Mouse (Mus musculus): ENCODE measurements around the gene She. TPM values are rescaled to one million over a fixed set of nuclear protein-coding genes. Genes with fewer than 3 reads are reported as not detected.
A peak's percentile ranks its signal among the peaks of the same experiment; 100 is the strongest.

Gene She
- total RNA-seq, 2 experiments from 2014 or later: 13.2 to 15.0 TPM

DNA sequence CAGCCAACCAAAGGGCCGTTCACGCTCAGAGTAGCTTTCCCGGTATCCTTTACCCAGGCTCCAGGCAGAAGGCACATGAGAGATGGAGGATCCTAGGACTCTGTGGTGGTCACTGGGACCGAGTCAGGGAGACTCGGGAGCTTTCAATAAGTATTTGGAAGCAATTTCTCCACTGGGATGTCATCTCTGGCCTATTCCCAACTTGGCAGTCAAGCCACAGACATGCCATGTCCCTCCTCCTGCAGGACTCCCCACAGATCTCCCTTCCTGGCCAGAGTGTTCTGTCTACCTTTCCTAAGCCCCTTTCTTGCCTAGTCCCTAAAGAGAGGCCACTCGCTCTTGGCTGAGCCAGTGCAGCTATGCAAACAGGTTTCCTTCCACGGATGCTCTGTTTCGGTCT is 46.0 kb downstream of the She start:
- DNase-seq: no peak
- intact Hi-C loops (cut with DNase I): no loop called here

DNA sequence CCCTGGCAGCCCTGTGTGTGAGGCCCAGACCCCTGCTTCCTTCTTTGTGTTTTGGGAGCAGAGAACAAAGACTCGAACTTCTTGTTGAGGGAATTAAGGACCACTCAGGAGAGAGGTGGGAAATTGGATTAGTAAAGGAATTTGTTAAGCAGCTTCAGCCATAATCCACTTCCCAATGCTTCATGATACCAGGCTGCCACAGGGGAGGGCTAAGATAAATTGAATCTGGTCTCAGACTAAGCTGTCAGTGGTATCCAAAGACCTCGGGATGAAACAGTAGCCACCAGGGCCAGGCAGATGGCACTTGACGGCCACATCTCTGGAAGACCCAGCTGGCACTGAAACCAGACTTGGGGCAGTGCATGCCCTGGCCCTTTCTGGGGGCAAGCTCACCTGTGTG is 47.3 kb downstream of the She start:
- intact Hi-C loops (cut with DNase I): no loop called here
- no peak for DNase-seq

DNA sequence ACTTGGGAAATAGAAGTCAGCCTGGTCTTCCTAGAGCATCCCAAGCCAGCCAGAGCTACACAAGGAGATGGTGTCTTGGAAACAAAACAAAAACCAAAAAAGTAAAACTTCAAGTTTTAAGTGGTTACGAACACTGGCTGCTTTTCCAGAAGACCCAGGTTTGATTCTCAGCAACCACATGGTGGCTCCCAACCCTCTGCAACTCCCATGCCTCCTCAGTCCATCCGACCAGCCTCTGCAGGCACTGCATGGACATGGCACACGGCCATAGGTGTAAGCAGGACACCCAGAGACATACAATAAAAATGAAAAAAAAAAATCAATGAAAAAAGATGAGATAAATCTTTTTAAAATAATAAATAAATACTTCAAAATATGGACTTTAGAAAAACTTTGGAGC is 48.2 kb downstream of the She start:
- intact Hi-C loops (cut with DNase I): no loop called here
- DNase-seq: no peak

DNA sequence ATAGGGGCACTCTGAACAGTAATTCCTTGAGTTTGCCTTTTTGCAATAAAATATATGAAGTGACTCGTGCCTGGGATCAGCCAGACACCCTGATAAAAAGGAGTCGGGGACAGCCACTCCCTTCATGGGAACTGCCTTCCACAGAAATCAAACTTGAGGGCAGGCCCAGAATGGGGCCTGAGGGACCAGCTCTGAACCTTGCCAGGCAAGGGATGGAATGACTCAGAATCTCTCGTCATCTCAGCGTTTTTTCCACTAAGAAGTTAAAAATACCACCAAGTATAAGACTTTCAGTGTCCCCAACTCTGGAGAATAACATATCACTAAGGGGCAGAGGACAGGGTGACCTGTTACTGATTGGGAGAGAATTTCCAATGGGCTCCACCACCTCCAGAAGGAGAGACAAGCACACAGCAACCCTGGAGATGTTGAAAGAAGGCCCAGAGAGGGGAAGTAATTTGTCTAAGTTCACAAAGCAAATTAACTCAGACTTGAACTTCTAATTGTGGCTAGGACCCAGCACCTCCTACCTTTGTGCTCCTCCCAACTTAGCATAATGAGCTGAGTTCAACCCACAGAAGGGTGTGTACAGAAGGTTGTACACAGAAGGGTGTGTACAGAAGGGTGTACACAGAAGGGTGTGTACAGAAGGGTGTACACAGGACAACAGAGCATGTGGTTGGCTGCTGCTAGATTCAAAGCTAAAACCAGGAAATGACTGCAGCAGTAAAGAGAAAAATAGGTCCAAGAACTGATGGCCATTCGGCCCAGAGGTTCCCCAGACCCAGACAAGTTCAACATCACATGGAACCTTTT is 49.1 kb downstream of the She start:
- no peak for DNase-seq
- intact Hi-C loops (cut with DNase I): no loop called here

DNA sequence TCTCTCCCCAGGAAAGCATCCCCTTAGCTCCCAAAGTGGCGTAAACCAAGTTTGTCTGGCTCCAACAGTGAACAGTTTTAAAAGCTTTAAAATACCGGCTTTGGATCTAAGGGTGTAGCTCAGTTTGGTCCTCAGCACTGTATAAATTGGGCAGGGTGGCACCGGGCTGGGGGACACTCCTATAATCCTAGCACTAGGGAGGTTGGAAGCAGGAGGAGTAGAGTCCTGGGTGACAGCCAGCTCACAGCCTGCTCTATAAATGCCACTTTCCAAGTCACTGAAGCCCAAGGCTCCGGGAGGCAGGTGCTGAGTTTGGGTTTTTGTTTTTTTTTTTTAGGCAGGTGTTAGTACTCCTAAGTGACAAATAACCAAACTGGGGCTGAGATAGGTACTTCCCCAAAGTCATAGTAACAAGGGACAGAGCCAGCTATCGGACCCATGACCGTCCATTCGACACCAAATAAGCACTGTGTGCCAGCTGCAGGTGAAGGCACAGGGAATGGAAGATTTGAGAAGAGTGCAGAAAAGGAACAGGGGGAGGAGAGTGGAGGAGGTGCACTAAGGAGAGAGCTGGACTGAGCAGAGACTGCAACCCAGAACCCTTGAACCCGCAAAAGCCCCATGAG is 51.5 kb downstream of the She start:
- DNase-seq: no peak
- intact Hi-C loops (cut with DNase I): no loop called here

DNA sequence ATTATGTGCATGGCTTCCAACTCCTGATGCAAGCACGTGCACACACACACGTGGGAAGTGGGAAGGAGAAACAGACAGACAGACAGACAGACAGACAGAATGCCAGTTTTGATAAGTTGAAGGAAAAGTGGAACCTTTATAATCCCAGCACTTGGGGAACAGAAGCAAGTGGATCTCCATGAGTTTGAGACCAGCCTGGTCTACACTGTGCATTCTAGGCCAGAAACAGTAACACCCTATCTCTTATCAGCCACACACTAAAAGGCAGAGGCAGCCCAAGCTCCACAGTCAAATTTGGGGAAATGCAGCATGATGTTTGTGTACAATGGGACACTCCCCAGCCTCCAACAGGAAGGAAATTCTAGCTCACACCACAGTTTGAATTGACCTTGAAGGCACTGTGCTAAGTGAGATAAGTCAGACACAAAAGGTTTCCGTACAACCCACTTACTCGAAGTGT is 52.4 kb downstream of the She start:
- intact Hi-C loops (cut with DNase I): no loop called here
- DNase-seq: no peak

DNA sequence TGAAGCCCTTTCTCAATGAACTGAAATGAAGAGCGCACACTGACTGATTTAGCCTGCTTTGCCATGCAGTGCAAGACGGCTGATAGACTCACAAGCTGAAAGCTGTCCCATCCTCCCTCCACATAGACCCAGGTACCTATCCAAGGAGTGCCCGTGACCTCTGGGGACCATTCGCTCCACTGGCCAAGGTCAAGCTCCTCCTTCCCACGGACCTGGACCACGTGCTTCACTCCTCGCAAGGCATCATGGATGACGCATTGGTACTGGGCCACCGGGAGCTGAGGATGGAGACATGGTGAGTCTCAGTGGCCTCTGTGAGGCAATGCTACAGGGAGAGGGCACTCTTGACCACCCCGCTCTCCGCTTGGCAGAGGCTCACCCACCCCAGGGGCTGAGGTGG is 54.6 kb downstream of the She start:
- DNase-seq: no peak
- intact Hi-C loops (cut with DNase I): no loop called here

DNA sequence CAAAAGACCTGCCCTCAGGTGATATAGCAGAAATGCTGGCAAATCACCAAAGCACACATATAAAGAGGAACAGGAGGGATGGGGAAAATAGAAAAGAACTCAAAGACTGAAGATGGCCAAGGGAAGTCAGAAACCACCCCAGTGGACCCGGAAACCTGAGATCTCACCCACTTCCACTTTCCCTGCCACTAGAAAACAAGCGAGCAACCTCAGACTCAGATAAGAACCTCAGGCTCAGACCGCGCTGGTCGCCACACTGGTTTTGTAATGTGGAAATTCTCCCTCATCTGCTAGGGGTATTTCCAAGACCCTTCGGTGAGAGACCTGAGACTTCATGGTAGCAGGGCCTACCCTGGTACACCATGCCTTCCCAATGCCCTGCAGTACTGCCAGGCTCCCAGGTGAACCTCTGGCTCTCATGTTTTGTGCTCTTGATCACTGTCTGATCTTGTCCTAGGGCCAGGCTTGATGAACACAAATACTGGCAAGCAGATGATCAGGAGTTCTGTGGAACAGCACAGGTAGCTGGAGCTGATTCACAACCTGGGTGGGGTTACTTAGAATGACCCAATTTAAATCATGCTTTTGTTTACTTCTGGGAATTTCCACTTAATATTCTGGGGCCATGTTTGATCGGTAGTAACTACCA is 56.5 kb downstream of the She start:
- DNase-seq: no peak

DNA sequence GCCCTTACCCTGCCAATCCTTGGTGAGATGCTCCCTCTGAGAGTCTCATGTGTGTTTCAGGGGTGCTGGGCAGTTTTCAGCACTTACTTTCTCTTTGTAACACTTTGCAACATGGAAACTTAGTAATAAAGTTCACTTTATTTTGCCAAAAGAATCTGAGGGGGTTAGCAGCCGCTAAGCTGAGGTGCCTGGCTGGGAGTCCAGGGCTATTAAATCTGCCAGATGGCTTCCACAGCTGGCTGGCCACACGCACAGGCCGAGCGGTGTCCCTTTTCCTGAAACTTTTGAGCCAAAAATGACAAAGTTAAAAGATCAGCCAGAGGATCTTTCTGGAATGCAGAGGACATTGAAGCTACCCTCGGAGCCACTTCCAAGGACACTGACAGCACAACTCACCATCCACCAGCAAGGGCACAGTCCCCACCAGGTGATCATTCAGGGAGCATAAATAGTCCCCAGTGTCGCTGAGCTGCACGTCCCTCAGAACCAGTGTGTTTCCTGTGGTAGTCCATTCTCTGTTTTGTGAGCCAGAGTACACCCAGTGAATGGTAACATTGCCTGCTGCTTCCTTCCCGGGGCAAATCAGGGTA is 58.8 kb downstream of the She start:
- intact Hi-C loops (cut with DNase I): no loop called here
- DNase-seq: no peak

More for the DNA sequence above, 56.5 kb downstream of the She start:
- intact Hi-C loops (cut with DNase I): no loop called here

DNA sequence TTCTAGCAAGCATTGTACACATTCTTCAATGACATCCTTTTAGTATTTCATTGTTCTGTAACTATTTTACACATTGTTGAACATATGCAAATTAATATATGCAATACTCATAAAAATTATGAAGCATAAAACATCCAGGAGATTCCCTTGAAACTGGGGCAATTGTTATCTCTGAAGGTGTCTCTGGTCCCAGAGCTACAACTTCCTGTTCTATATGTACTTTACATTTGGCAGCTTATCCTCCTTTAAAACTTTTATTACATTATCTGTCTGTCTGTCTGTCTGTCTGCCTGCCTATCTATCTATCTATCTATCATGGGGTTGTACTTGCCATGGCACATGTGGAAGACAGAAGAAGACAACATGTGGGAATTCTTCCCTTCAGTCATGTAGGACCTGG is 60.5 kb downstream of the She start:
- DNase-seq: no peak
- intact Hi-C loops (cut with DNase I): no loop called here

DNA sequence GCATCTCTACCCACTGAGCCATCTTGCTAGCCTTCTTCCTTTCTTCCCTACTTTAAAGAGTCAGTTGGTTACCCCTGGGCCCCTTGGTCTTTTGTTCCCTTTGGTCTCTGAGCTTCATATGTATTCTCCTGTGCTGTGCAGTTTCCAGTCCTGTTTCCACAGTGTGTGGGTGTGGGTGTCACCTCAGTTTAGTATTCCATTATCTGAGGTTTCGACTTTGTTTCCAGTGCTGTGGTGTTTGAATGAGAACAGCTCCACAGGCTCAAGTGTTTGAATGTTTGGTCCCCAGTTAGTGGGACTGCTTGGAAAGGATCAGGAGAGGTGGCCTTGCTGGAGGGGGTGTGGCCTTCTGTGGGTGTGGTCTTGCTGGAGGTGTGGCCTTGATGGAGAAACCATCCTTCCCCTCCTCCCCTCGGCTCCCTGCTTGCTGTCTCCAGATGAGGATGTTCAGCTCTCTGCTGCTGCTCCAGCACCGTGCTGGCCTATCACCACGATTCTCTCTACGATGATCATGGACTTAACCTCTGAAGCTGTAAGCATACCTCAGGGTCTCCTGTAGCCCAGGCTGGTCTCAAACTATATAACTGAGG is 61.4 kb downstream of the She start:
- no peak for DNase-seq
- intact Hi-C loops (cut with DNase I): no loop called here

DNA sequence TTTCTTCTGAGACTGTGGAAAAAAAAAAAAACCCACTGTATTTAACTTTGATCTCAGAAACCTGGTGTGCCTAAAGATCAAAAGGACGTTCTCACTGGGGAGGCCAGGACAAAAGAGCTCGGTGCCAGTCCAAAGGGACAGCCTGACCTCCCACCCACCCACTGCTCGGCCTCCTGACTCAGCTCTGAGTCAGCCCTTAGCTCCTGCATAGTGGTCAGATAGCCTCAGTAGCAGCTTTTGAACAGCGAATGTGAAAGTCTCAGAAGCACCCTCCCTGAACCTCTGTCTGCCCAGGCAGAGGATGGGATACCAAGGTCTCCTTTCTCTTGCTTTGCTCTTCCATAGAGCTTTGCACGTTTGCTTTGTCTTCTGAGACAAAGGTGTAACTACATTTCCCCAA is 65.4 kb downstream of the She start:
- intact Hi-C loops (cut with DNase I): no loop called here
- DNase-seq: no peak

DNA sequence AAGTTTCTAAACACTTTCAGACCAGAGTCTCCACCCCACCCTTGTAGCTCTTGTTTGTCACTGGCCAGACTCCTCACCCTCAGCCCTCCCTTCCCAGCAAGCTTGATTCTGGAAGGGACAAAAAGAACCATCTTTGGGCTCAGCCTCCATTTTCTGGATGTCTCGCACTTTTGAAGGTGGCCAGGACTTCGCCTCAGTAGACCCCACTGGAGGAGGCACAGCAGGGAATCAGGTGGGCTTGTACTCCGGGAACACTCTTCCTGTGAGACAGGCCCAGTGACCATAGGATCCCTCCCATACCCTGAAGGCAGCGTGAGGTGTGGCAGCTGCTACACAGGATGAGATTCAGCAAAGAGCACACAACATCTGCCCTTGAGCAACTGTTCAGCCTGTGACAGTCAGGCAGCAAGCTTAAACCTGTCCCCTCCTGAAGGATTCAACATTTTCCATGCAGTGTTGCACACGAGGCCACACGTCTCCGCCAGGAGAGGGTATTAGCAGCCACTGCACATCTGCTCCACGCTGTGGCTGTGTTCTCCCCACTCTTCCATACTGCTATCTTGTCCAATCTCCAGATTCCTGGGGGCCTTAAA is 66.1 kb downstream of the She start:
- intact Hi-C loops (cut with DNase I): no loop called here
- no peak for DNase-seq

DNA sequence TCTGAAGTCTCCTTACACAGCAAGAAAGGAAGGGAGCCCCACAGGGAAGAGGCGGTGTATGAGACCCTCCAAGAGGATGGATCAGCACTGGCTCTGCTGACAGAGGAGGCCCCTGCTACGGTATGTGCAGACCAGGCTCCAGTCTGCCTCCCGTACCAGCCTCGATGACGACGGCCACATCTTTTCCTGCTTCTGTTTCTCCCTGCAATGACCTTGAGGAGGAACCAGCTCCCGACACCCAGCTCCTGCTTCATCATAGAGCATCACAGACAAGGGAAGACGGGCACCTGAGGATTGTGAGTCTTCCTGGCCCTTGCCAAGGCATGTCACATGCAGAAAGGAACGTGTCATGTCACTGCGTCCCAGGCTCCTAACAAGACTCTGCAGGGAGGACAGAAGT is 66.8 kb downstream of the She start:
- intact Hi-C loops (cut with DNase I): no loop called here
- no peak for DNase-seq

DNA sequence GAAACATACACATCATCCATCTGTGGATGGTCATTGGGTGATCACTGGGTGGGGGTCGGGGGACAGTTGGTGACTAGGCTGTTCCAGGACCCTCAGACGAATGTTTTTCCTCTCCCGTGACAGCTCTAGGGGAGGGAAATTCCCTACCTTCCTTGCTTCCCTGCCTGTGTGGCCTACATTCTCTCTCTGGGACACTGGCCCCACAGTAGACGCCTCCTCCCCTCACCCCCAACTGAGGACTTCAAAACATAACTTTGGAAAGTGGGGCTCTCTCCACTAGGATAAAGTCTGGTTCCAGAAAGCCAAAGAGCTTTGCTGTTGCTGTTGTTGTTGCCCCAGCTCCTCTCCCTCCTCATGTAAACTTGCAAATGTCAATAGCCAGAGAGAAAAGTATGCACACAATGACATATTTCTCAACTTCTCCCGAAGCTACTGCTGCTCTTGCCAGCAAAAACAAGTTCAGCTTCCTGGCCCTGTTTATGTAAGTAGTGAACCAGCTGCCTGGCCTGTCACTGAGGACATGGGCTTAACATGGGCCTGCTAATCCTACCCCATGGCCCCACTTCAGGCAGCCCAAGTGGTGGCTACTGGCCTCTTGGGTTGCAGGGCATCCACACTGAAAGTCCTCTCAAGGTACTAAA is 67.8 kb downstream of the She start:
- DNase-seq: peak in 1 of 2 experiments; percentile 24
- intact Hi-C loops (cut with DNase I): no loop called here

DNA sequence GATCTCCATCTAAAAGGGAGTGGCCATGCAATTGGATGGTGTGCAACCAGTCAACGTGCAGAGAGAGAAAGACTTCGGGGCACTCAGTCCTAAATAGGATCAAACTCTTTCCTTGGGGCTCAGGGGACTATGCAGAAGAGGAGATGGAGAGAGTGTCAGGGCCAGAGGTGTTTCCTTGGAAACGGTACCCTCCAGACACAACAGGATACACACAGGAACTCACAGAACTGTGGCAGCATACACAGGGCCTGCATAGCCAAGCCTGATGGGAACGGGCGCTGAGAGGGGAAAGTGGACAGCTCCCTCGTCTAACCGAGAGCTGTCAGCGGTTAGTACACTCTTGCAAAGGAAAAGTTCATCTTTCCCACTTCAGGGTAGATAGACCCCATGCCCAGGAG is 68.3 kb downstream of the She start:
- intact Hi-C loops (cut with DNase I): no loop called here
- DNase-seq: no peak

DNA sequence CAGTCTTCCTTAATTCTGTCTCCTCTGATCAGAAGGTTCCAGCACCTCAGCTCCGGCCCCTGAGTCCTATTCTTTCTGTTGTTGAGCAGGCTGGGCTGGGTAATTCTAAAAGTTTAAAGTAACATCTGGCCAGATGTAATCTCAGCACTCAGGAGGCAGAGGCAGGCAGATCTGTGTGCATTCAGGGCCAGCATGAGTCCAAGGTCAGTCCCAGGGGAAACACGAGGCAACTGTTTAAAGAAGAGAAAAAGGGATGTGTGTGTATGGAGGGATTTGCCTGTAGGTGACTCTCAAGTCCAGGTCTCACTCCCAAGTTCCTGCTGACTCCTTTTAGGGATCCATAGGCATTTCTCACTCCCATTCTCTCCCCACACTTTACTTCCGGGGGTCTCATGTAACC is 76.7 kb downstream of the She start:
- no peak for DNase-seq
- intact Hi-C loops (cut with DNase I): no loop called here

All from heart, postnatal 36 days (tissue).